Mouse (Mus musculus) lung, embryonic 14.5 days (tissue): ENCODE data around the gene Ilkap. TPM values are rescaled to one million over a fixed set of nuclear protein-coding genes. Genes with fewer than 3 reads are reported as not detected.
A peak's percentile ranks its signal among the peaks of the same experiment; 100 is the strongest.

Source experiments
- ATAC-seq: fragments of 200-750 bp; cut with Nextera tagmentation; 2 replicates; pipeline ENCODE4 v1.8.0; 2017; ENCODE audit warnings: mild to moderate bottlenecking, moderate TSS enrichment, moderate library complexity; ENCODE audit not compliant: insufficient read depth
- DNase-seq: peaks from one replicate; pipeline ENCODE4 v3.0.0-alpha.2; 2015
- H3K27ac ChIP-seq: fragments of 300-500 bp; sonication (generic); 2 replicates; pipeline ENCODE4 v1.5.1; 2014; ENCODE audit warnings: low read depth, mild to moderate bottlenecking, moderate library complexity
- H3K27me3 ChIP-seq: fragments of 300-500 bp; sonication (generic); 2 replicates; pipeline ENCODE4 v1.6.1; 2014; ENCODE audit warnings: low read length, control low read depth; ENCODE audit not compliant: insufficient read depth
- H3K36me3 ChIP-seq: fragments of 300-500 bp; sonication (generic); 2 replicates; pipeline ENCODE4 v1.6.1; 2014; ENCODE audit warnings: control low read depth; ENCODE audit not compliant: insufficient read depth
- H3K4me1 ChIP-seq: fragments of 300-500 bp; sonication (generic); 2 replicates; pipeline ENCODE4 v1.6.1; 2014; ENCODE audit warnings: antibody characterized with exemption, control low read depth; ENCODE audit not compliant: insufficient read depth
- H3K4me2 ChIP-seq: fragments of 300-500 bp; sonication (generic); 2 replicates; pipeline ENCODE4 v1.6.1; 2014; ENCODE audit warnings: mild to moderate bottlenecking
- H3K4me3 ChIP-seq: fragments of 300-500 bp; sonication (generic); 2 replicates; pipeline ENCODE4 v1.5.1; 2014; ENCODE audit warnings: low read depth, low read length
- H3K9ac ChIP-seq: fragments of 300-500 bp; sonication (generic); 2 replicates; pipeline ENCODE4 v1.6.1; 2014
- H3K9me3 ChIP-seq: fragments of 300-500 bp; sonication (generic); 2 replicates; pipeline ENCODE4 v1.6.1; 2016; ENCODE audit warnings: low read depth, low read length, control low read depth
- CTCF ChIP-seq: IDR thresholded peaks from 2 replicates; pipeline ENCODE4 v1.5.1; 2016; ENCODE audit warnings: antibody characterized with exemption, low read depth
- WGBS: fragments of 180-500 bp; shearing (Covaris S2); extraction: QIAGEN DNeasy Blood & Tissue Kit; methylation state at CpG from one replicate; pipeline ENCODE4 v1.1.7; 2014; 5-methylcytosine and 5-hydroxymethylcytosine counted together
- polyA plus RNA-seq: library from polyadenylated mRNA; unstranded; fragments of >200 nt; fragmentation: Nextera tagmentation; extraction: Ambion mirVana; gene quantifications from 2 replicates; pipeline ENCODE4 v1.2.1, GENCODE M21; 2014

The Ilkap gene
- polyA plus RNA-seq, 1 experiment from 2014 or later: 144 TPM

DNA sequence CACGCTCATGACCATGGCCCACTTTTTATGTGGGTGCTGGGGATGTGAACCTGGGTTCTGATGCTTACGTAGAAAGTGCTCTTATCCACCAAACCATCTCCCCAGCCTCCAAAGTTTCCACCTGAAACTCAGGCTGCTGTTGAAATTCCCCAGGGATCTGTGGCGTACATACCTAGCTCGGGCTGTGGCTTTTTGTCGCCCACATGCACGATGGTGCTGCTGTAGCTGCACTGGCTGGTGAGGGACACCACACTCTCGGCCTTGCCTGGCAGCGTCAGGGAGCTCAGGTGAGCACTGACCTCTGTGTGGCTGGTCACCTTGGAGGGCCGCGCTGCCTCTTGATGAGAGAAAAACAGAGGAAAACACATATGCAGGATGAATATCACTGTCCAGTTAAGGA lies 30.6 kb upstream of the Ilkap start:
- ATAC-seq (no peak), DNase-seq (no peak)
- H3K27me3 ChIP-seq: no peaks in the 10 kb centered on the region
- no peak overlapping the region for H3K4me3 ChIP-seq
- peaks cover 55% of the 10 kb centered on the region for H3K36me3 ChIP-seq
- H3K4me2 ChIP-seq: no peak overlapping the region
- no peak overlapping the region for H3K27ac ChIP-seq
- no peaks in the 10 kb centered on the region for H3K4me1 ChIP-seq
- no peak for TF ChIP-seq CTCF
- no peaks in the 10 kb centered on the region for H3K9me3 ChIP-seq
- no peak overlapping the region for H3K9ac ChIP-seq
- 91% methylated on average over 10 of the region's 10 CpGs for WGBS

DNA sequence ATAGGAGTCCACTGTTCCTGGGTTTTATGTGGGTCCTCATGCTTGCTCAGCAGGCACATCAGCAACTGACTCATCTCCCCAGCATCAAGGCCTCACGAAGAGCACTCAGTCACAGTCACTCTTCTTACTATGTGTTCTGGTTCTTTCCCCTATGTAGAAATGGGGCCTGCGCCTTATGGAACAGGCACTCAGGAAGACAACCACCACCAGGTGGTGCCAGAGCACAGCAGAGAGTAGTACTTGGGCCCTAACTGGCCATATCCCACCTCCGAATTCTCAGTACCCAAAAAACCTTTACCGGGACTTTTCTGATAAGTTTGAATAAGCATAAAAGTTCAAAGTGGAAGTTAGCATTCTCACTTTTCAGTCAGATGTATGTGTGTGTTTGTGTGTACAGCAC lies 30.0 kb upstream of the Ilkap start:
- Histone ChIP-seq H3K27ac (no peak overlapping the region), H3K4me1 (no peaks in the 10 kb centered on the region)
- ATAC-seq: peak; percentile 75

DNA sequence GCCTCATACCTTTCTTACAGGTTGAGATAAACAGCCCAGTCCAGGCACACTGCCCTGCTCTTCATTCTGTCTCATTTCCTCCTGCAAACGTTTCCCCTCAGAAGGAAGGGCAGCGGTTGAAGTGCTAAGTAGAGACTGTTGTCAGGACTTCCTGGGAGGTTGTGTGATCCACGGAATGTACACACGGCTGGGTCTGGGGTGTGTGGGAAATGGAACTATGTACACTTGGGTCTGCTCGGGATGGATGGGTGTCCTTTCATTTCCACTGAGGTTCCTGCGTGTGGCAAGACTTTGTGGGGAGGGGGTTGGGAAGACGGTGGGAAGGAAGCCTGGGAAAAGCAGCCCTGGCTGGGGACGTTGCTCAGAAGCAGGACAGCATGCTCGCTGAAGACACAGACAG lies 27.8 kb upstream of the Ilkap start:
- no peaks in the 10 kb centered on the region for H3K9me3 ChIP-seq
- H3K27ac ChIP-seq: no peak overlapping the region
- DNase-seq (no peak), ATAC-seq (no peak)
- no peaks in the 10 kb centered on the region for H3K4me1 ChIP-seq
- H3K4me3 ChIP-seq: no peak overlapping the region
- TF ChIP-seq CTCF: no peak
- H3K27me3 ChIP-seq: no peaks in the 10 kb centered on the region
- H3K36me3 ChIP-seq: peaks cover 45% of the 10 kb centered on the region
- WGBS: 69% methylated on average over 9 of the region's 9 CpGs
- H3K4me2 ChIP-seq: no peak overlapping the region
- no peak overlapping the region for H3K9ac ChIP-seq

More for the DNA sequence above, 30.0 kb upstream of the Ilkap start:
- no peaks in the 10 kb centered on the region for H3K9me3 ChIP-seq
- peak; percentile 94 for TF ChIP-seq CTCF
- H3K9ac ChIP-seq: no peak overlapping the region
- 24% methylated on average over 4 of the region's 4 CpGs for WGBS
- H3K4me2 ChIP-seq: no peak overlapping the region
- peak; percentile 95 for DNase-seq
- no peaks in the 10 kb centered on the region for H3K27me3 ChIP-seq
- no peak overlapping the region for H3K4me3 ChIP-seq
- H3K36me3 ChIP-seq: peaks cover 57% of the 10 kb centered on the region

DNA sequence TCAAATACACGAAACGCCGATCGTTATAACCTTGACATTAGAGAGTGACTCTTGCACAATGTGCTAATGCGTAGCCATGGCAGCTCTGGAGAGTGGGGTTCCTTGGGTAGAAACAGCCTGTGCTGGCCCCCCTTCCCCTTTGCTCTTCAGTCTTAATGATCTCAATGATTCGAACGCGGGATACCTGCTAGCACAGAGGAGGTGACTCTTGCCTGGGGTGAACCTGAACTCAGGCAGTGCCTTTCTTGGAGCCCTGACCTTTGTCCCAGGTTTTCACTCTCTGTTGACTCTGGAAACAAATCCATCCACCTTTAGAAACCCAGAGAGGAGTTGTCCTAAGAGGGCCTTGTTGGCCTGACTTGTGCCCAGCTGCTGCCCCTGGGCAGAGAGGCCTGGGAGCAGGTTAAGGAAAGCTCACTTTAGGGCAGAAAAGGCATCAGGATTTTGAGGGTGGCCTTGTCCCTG lies 22.0 kb upstream of the Ilkap start:
- Histone ChIP-seq H3K36me3 (peaks cover 26% of the 10 kb centered on the region), H3K4me3 (no peak overlapping the region), H3K4me1 (no peaks in the 10 kb centered on the region), H3K4me2 (no peak overlapping the region), H3K27ac (no peak overlapping the region), H3K9me3 (no peaks in the 10 kb centered on the region), H3K27me3 (no peaks in the 10 kb centered on the region), H3K9ac (no peak overlapping the region)
- ATAC-seq (no peak), DNase-seq (no peak)
- WGBS: 91% methylated on average over 8 of the region's 8 CpGs
- TF ChIP-seq CTCF: no peak

DNA sequence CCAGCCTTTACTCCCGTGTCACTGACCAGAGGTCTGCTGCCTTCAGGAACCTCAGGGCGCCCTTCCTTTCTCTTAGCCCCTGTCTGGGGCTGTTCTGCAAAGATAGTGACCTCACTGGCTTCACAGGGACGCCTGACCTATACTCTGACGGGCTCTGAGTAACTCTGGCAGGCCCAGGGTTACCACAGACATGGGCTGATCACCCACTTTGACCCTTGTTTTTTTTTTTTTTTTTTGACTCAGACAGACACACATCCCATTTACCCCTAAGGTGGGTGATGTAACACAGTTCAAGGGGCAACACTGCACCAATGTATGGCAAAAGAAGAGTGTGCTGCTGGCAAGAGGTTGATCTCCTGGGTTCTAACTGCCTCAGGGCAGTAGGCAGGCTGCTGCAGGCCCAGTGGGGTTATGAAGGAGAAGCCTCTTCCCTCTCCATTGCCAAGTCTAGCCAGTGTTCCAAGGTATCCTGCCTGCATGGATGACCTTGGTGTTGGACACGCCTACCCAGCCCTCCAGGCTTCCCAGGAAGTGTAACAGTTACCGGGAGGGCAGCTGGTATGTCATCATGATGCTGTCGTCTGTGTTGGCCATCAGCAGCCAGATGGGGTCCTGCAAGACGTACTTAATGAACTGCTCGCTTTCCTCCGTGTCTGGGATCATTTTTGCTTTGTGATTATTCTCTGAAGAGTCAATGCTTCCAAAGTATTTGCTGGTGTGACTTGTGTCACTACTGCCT lies 21.4 kb upstream of the Ilkap start:
- H3K4me2 ChIP-seq: no peak overlapping the region
- WGBS: 63% methylated on average over 10 of the region's 10 CpGs
- H3K9ac ChIP-seq: no peak overlapping the region
- DNase-seq: no peak
- H3K9me3 ChIP-seq: no peaks in the 10 kb centered on the region
- H3K27ac ChIP-seq: no peak overlapping the region
- peaks cover 26% of the 10 kb centered on the region for H3K36me3 ChIP-seq
- peaks cover under 1% of the 10 kb centered on the region; the same call in 1 of the 2 replicates for H3K4me1 ChIP-seq
- no peak for ATAC-seq
- H3K27me3 ChIP-seq: no peaks in the 10 kb centered on the region
- H3K4me3 ChIP-seq: no peak overlapping the region
- TF ChIP-seq CTCF: no peak

DNA sequence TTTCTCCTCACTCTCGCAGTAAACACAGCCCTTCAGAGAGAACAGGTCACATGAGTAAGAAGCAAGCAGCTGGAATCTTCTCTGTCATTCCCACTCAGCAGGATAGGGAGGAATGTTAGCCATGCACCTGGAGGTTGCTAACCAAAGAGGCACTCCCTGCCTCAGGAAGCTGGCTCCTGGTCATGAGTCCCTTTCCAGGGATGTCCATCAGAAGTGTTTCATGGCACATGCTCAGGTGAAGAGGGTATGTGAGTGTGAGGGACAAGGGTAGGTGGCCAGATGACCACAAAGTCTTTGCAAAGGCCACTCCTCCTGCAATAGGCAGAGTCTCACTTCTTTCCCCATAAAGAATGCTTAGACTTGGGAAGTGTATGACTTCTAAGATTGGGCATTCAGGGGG lies 19.4 kb upstream of the Ilkap start:
- H3K4me2 ChIP-seq: no peak overlapping the region
- H3K9ac ChIP-seq: no peak overlapping the region
- H3K4me1 ChIP-seq: peaks cover 8% of the 10 kb centered on the region
- 64% methylated on average over 1 of the region's 1 CpGs for WGBS
- H3K27me3 ChIP-seq: no peaks in the 10 kb centered on the region
- no peaks in the 10 kb centered on the region for H3K9me3 ChIP-seq
- DNase-seq (no peak), ATAC-seq (no peak)
- no peak overlapping the region for H3K4me3 ChIP-seq
- H3K36me3 ChIP-seq: peaks cover 22% of the 10 kb centered on the region
- no peak overlapping the region for H3K27ac ChIP-seq
- no peak for TF ChIP-seq CTCF

DNA sequence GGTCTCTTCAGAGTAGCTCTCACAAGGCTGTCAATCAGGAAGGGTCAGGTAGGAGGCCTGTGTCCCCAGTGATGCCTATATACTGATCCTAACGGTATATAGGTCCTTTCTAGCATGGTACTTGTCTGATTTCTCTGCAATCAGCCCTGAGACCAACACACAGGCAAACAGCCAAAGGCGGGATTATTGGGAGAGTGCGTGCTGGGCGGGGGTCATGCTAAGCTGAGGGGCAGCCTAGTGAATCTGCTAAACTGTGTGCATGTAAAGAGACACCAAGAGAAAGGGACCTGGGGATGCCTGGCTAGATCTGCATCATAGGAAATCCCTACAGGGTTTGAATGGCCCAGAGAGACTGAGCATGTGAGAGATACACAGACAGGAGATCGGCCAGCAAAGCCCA lies 16.7 kb upstream of the Ilkap start:
- Histone ChIP-seq H3K4me2 (no peak overlapping the region), H3K4me1 (peaks cover 18% of the 10 kb centered on the region), H3K4me3 (no peak overlapping the region), H3K27ac (peak overlapping the region; percentile 85; the same call in 1 of the 2 replicates), H3K9me3 (no peaks in the 10 kb centered on the region), H3K27me3 (no peaks in the 10 kb centered on the region), H3K9ac (peak overlapping the region; percentile 56), H3K36me3 (peaks cover 17% of the 10 kb centered on the region)
- ATAC-seq (no peak), DNase-seq (no peak)
- no peak for TF ChIP-seq CTCF
- WGBS: 82% methylated on average over 5 of the region's 5 CpGs
